Mouse (Mus musculus): ENCODE results near the gene Dync2li1. TPM values are rescaled to one million over a fixed set of nuclear protein-coding genes. Genes with fewer than 3 reads are reported as not detected.

The Dync2li1 gene
- polyA plus RNA-seq, 1 experiment from 2014 or later = 11.9 TPM

- Histone ChIP-seq H3K27ac (ENCODE audit: low read depth, low read length) (no peak overlapping the region), H3K9ac (ENCODE audit: low read depth, low read length) (no peak overlapping the region), H3K9me3 (replicated peaks; ENCODE audit: control insufficient read depth, low read length) (no peaks in the 10 kb centered on the region), H3K4me3 (ENCODE audit: low read depth, low read length) (no peak overlapping the region), H3K4me2 (no peak overlapping the region), H3K4me1 (ENCODE audit: control insufficient read depth, insufficient read depth, low read length) (no peaks in the 10 kb centered on the region), H3K27me3 (ENCODE audit: control insufficient read depth, insufficient read depth, low read length) (peaks cover 3% of the 10 kb centered on the region; the same call in 1 of the 2 replicates), H3K36me3 (ENCODE audit: control insufficient read depth, insufficient read depth, low read length) (no peaks in the 10 kb centered on the region)
- ATAC-seq (replicated peaks; ENCODE audit: insufficient number of reproducible peaks, low FRiP score, low TSS enrichment) = no peak
- 66% methylated on average over 16 of the region's 16 CpGs for WGBS (ENCODE audit: insufficient replicate concordance)
Observed at GRCm38 (mm10) chr17:84672376-84673369, 46.4 kb downstream of the Dync2li1 start.

DNA sequence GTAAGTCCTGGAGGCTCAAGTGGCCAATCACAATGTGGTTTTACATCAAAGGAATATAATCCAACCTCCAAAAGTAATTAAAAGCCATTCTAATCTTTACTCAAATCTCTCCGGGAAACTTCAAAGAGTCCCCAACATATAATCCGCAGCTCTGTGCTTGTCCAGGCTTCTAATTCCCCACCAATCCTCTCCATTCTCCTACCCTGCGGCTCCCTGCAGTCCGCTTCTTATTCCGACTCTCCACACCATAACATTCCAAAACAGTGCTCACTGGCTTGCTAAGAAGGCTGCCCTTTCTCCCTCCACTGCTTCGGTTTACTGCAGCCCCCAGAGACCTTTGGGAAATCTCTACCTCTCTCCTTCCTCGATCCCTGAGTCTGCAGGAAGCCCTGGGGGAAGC, 47.8 kb downstream of the Dync2li1 start:
- no peak overlapping the region for H3K4me3 ChIP-seq (ENCODE audit: low read depth, low read length)
- peaks cover 3% of the 10 kb centered on the region; the same call in 1 of the 2 replicates for H3K27me3 ChIP-seq (ENCODE audit: control insufficient read depth, insufficient read depth, low read length)
- no peak overlapping the region for H3K4me2 ChIP-seq
- H3K9ac ChIP-seq (ENCODE audit: low read depth, low read length) = no peak overlapping the region
- ATAC-seq (replicated peaks; ENCODE audit: insufficient number of reproducible peaks, low FRiP score, low TSS enrichment) = no peak
- no peaks in the 10 kb centered on the region for H3K4me1 ChIP-seq (ENCODE audit: control insufficient read depth, insufficient read depth, low read length)
- H3K9me3 ChIP-seq (replicated peaks; ENCODE audit: control insufficient read depth, low read length) = no peaks in the 10 kb centered on the region
- 46% methylated on average over 7 of the region's 7 CpGs for WGBS (ENCODE audit: insufficient replicate concordance)
- H3K27ac ChIP-seq (ENCODE audit: low read depth, low read length) = no peak overlapping the region
- no peaks in the 10 kb centered on the region for H3K36me3 ChIP-seq (ENCODE audit: control insufficient read depth, insufficient read depth, low read length)

DNA sequence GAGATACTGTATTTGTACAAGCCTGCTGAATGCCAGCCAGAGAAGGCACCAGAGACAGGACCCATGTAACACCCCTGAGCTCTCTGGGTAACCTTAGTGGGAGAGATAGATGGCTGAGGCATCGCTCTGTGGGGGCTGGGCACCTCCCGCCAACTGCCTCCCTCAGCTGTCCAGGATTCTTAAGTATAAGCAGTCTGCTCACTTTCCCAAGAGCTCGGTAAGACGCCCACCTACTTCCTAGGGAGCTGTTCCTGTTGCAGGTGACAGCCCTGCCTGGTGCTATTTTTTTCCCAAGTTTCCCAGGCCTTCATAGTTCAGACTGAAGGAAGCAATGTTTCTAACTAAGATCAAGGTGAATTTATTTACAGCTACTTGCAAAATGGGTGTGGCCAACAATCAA, 48.9 kb downstream of the Dync2li1 start:
- Histone ChIP-seq H3K27me3 (ENCODE audit: control insufficient read depth, insufficient read depth, low read length) (peaks cover 3% of the 10 kb centered on the region; the same call in 1 of the 2 replicates), H3K4me3 (ENCODE audit: low read depth, low read length) (no peak overlapping the region), H3K9ac (ENCODE audit: low read depth, low read length) (no peak overlapping the region), H3K27ac (ENCODE audit: low read depth, low read length) (no peak overlapping the region), H3K4me2 (no peak overlapping the region), H3K9me3 (replicated peaks; ENCODE audit: control insufficient read depth, low read length) (no peaks in the 10 kb centered on the region), H3K4me1 (ENCODE audit: control insufficient read depth, insufficient read depth, low read length) (no peaks in the 10 kb centered on the region), H3K36me3 (ENCODE audit: control insufficient read depth, insufficient read depth, low read length) (no peaks in the 10 kb centered on the region)
- 44% methylated on average over 4 of the region's 4 CpGs for WGBS (ENCODE audit: insufficient replicate concordance)
- no peak for ATAC-seq (replicated peaks; ENCODE audit: insufficient number of reproducible peaks, low FRiP score, low TSS enrichment)

GRCm38 (mm10) chr17:84675951-84676366, 49.7 kb downstream of the Dync2li1 start, which contains the start of gene Abcg8:
Abcg8 (plus strand) TSS chr17:84676302.
- ATAC-seq (replicated peaks; ENCODE audit: insufficient number of reproducible peaks, low FRiP score, low TSS enrichment) = peak; percentile 46; the same call in 1 of the 2 replicates
- WGBS (ENCODE audit: insufficient replicate concordance) = 3% methylated on average over 24 of the region's 24 CpGs
- Histone ChIP-seq H3K4me2 (peak within 1 kb of the TSS; percentile 76), H3K27me3 (ENCODE audit: control insufficient read depth, insufficient read depth, low read length) (peaks cover 3% of the 10 kb centered on the region; the same call in 1 of the 2 replicates), H3K9ac (ENCODE audit: low read depth, low read length) (0 out of 2 replicates have a peak within 1 kb of the TSS, but pooled peaks have one; percentile 59), H3K4me1 (ENCODE audit: control insufficient read depth, insufficient read depth, low read length) (no peaks in the 10 kb centered on the region), H3K36me3 (ENCODE audit: control insufficient read depth, insufficient read depth, low read length) (no peaks in the 10 kb centered on the region), H3K4me3 (ENCODE audit: low read depth, low read length) (peak within 1 kb of the TSS; percentile 44), H3K9me3 (replicated peaks; ENCODE audit: control insufficient read depth, low read length) (no peaks in the 10 kb centered on the region), H3K27ac (ENCODE audit: low read depth, low read length) (no peak within 1 kb of the TSS)

DNA sequence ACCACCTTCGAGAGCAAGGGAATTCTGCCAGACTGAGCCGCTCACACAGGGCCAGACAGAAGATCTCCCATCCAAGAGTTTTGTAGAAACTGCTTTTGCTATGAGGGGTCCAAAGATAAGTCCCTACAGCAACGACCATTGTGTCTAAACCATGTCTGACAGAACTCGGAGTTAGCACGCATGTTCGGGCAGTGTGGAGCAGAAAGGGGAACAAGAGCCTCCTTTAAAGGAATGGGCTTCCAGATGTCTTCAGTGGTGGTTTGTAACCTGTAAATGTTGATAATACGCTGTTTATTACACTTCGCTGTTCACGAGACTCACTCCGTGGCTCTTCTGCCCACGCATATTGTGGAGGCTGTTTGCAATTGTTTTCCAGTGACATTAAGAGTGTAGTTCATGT, 51.3 kb downstream of the Dync2li1 start:
- Histone ChIP-seq H3K9ac (ENCODE audit: low read depth, low read length) (no peak overlapping the region), H3K36me3 (ENCODE audit: control insufficient read depth, insufficient read depth, low read length) (no peaks in the 10 kb centered on the region), H3K4me2 (no peak overlapping the region), H3K27me3 (ENCODE audit: control insufficient read depth, insufficient read depth, low read length) (peaks cover 3% of the 10 kb centered on the region; the same call in 1 of the 2 replicates), H3K4me3 (ENCODE audit: low read depth, low read length) (no peak overlapping the region), H3K27ac (ENCODE audit: low read depth, low read length) (no peak overlapping the region), H3K4me1 (ENCODE audit: control insufficient read depth, insufficient read depth, low read length) (no peaks in the 10 kb centered on the region), H3K9me3 (replicated peaks; ENCODE audit: control insufficient read depth, low read length) (no peaks in the 10 kb centered on the region)
- no peak for ATAC-seq (replicated peaks; ENCODE audit: insufficient number of reproducible peaks, low FRiP score, low TSS enrichment)
- WGBS (ENCODE audit: insufficient replicate concordance) = 87% methylated on average over 11 of the region's 11 CpGs

- Histone ChIP-seq H3K27me3 (ENCODE audit: control insufficient read depth, insufficient read depth, low read length) (no peaks in the 10 kb centered on the region), H3K4me2 (no peak overlapping the region), H3K36me3 (ENCODE audit: control insufficient read depth, insufficient read depth, low read length) (no peaks in the 10 kb centered on the region), H3K9me3 (replicated peaks; ENCODE audit: control insufficient read depth, low read length) (no peaks in the 10 kb centered on the region), H3K4me3 (ENCODE audit: low read depth, low read length) (no peak overlapping the region), H3K9ac (ENCODE audit: low read depth, low read length) (no peak overlapping the region), H3K4me1 (ENCODE audit: control insufficient read depth, insufficient read depth, low read length) (no peaks in the 10 kb centered on the region), H3K27ac (ENCODE audit: low read depth, low read length) (no peak overlapping the region)
- no peak for ATAC-seq (replicated peaks; ENCODE audit: insufficient number of reproducible peaks, low FRiP score, low TSS enrichment)
- WGBS (ENCODE audit: insufficient replicate concordance) = 82% methylated on average over 3 of the region's 3 CpGs
Observed at GRCm38 (mm10) chr17:84681670-84682069, 55.4 kb downstream of the Dync2li1 start.

DNA sequence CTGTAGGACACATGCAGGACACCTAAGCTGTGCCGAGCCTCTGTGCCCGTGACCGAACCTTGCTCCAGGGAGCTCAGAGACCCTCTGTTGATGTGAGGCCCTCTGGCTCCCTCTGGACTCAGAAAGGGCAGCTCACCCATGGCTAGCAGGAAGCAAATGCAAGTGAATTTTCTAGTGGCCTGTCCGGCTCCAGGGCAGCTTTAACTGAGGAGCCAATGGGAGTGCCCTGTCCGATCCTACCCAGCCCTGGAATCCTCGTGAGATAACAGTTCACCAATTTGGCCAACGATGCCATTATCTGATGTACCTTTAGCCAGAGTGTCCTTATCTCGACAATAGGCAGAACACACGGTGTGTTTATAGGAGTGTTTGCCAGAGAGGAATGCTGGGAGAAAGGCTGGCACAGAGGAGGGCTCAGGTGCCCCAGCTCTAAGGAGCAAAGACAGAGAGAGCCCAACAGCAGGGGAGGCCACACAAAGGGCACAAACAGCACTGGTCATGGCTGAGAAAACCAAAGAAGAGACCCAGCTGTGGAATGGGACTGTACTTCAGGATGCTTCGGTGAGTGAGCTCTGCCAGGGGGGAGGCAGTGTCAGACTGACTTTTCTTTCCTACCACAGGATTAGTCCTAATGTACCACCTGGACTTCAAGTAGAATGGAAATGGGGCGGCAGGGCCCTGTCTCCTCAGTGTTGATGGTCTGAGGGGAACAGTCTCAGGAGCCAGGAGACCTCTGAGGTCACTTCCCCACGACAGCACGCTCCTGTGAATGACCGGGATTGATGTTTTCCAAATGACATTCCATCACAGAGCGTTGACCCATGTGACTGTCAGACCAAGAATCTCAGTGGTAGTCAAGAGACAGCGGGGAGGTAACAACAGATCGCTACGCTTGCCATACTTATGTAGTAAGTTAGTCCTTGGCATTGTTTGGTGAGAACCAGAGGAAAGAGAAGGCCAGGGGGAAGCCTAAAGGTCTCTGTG, 56.7 kb downstream of the Dync2li1 start, which contains the start of gene Abcg5:
Gene Abcg5, minus strand, starts transcription at position 278 of the 984 bp plus-strand sequence.
- no peak for ATAC-seq (replicated peaks; ENCODE audit: insufficient number of reproducible peaks, low FRiP score, low TSS enrichment)
- Histone ChIP-seq H3K9me3 (replicated peaks; ENCODE audit: control insufficient read depth, low read length) (no peaks in the 10 kb centered on the region), H3K27me3 (ENCODE audit: control insufficient read depth, insufficient read depth, low read length) (no peaks in the 10 kb centered on the region), H3K27ac (ENCODE audit: low read depth, low read length) (no peak within 1 kb of the TSS), H3K4me3 (ENCODE audit: low read depth, low read length) (no peak within 1 kb of the TSS), H3K36me3 (ENCODE audit: control insufficient read depth, insufficient read depth, low read length) (no peaks in the 10 kb centered on the region), H3K4me2 (no peak within 1 kb of the TSS), H3K9ac (ENCODE audit: low read depth, low read length) (no peak within 1 kb of the TSS), H3K4me1 (ENCODE audit: control insufficient read depth, insufficient read depth, low read length) (no peaks in the 10 kb centered on the region)
- 64% methylated on average over 18 of the region's 18 CpGs for WGBS (ENCODE audit: insufficient replicate concordance)

DNA sequence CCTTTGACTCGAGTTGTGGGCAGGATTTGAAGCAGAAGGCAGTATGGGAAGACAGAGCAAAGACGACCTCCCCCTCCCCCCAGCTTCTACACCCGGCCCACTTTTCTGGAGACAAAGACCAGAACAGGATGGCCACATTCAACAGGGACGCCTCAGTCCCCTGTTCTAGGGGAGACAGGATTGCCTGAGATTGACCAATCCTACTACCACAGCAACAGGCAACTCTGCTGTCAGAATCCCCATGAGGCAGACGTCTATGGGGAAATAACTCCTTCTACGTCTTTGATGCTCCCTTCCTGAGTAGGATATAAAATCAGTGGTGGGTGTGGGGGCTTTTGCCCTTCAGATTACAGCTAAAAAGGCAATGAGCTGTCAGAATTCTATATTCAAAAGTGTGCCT, 58.0 kb downstream of the Dync2li1 start:
- WGBS (ENCODE audit: insufficient replicate concordance) = 36% methylated on average over 6 of the region's 6 CpGs
- no peak overlapping the region for H3K4me3 ChIP-seq (ENCODE audit: low read depth, low read length)

More for the DNA sequence above, 58.0 kb downstream of the Dync2li1 start:
- Histone ChIP-seq H3K27me3 (ENCODE audit: control insufficient read depth, insufficient read depth, low read length) (no peaks in the 10 kb centered on the region), H3K4me1 (ENCODE audit: control insufficient read depth, insufficient read depth, low read length) (no peaks in the 10 kb centered on the region), H3K27ac (ENCODE audit: low read depth, low read length) (no peak overlapping the region), H3K4me2 (no peak overlapping the region), H3K36me3 (ENCODE audit: control insufficient read depth, insufficient read depth, low read length) (no peaks in the 10 kb centered on the region), H3K9me3 (replicated peaks; ENCODE audit: control insufficient read depth, low read length) (no peaks in the 10 kb centered on the region), H3K9ac (ENCODE audit: low read depth, low read length) (no peak overlapping the region)
- no peak for ATAC-seq (replicated peaks; ENCODE audit: insufficient number of reproducible peaks, low FRiP score, low TSS enrichment)

Measured in heart, embryonic 11.5 days (tissue).